Mouse (Mus musculus) olfactory bulb, adult 2 months (tissue): ENCODE results near the gene Gli3. TPM values are rescaled to one million over a fixed set of nuclear protein-coding genes. Genes with fewer than 3 reads are reported as not detected.

ENCODE experiments used
- H3K27ac ChIP-seq: fragments of 200-500 bp; 2 replicates; pipeline ENCODE4 v1.5.1; 2012; ENCODE audit warnings: low read depth, low read length; ENCODE audit not compliant: insufficient read depth
- H3K4me1 ChIP-seq: fragments of 200-500 bp; 2 replicates; pipeline ENCODE4 v1.6.1; 2012; ENCODE audit warnings: low read length; ENCODE audit not compliant: control insufficient read depth, insufficient read depth
- H3K4me3 ChIP-seq: fragments of 200-500 bp; 2 replicates; pipeline ENCODE4 v1.5.1; 2012; ENCODE audit warnings: mild to moderate bottlenecking, low read depth, low read length, moderate library complexity; ENCODE audit not compliant: insufficient read depth
- CTCF ChIP-seq: fragments of 200-500 bp; IDR thresholded peaks from 2 replicates; pipeline ENCODE4 v1.5.1; 2012; ENCODE audit warnings: low read depth, mild to moderate bottlenecking, low read length, moderate library complexity; ENCODE audit not compliant: insufficient read depth
- POLR2A ChIP-seq: fragments of 200-500 bp; IDR thresholded peaks from 2 replicates; pipeline ENCODE4 v1.6.1; 2012; ENCODE audit warnings: mild to moderate bottlenecking, low read depth, low read length, moderate library complexity; ENCODE audit not compliant: insufficient read depth
- WGBS: fragments of 180-500 bp; shearing (Covaris S2); methylation state at CpG from one replicate; pipeline ENCODE4 v1.1.7; 2018; 5-methylcytosine and 5-hydroxymethylcytosine counted together
- polyA plus RNA-seq: library from polyadenylated mRNA; stranded (reverse); fragments of >200 nt; gene quantifications from 2 replicates; pipeline ENCODE4 v1.2.4, GENCODE M21; 2012; ENCODE audit warnings: low replicate concordance; ENCODE audit not compliant: missing spikeins, insufficient read depth, insufficient read length

The Gli3 gene
- polyA plus RNA-seq, 1 experiment = not detected

DNA sequence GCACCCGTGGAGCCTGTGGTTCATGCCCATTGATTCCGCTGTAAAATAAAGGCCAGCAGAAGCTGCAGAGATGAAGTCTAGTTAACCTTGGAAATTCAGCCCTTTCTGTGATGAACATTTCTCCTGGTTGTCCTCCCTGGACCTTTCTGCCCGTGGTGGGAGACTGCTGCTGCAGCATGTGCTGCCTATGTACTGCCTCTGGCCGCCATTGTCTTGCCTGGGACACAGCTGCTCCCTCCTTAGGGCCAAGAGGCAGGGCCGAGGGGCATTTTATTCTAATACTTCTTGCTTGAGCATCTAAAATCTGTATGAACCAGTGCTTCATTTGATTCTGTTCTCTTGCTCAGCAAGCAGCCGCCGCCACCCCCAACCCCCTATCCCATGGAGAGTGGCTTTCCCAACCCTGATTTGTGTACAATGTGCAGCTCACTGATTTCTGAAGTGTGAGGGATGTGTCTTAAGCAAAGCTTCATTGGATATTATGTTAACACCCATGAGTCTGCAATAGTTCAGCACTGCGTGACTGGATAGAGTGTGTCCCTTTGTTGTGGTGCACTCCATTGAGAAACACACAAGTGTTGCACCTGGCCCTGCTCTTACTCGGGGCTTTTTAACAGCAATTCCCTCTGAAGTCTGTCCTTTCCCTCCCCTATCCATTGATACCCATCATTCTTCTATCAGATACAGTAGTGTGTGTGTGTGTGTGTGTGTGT, 54.2 kb downstream of the Gli3 start:
- Histone ChIP-seq H3K4me3 (no peak overlapping the region), H3K4me1 (no peaks in the 10 kb centered on the region; the same call in 1 of the 2 replicates), H3K27ac (no peak overlapping the region)
- no peak for TF ChIP-seq CTCF
- TF ChIP-seq POLR2A = no peak
- 76% methylated on average over 9 of the region's 9 CpGs for WGBS

GRCm38 (mm10) chr13:15520353-15520752, 57.3 kb downstream of the Gli3 start:
- no peak overlapping the region for H3K27ac ChIP-seq
- WGBS = 66% methylated on average over 2 of the region's 2 CpGs
- no peak overlapping the region for H3K4me3 ChIP-seq
- H3K4me1 ChIP-seq = no peaks in the 10 kb centered on the region; the same call in 1 of the 2 replicates
- TF ChIP-seq POLR2A (no peak), CTCF (no peak)

GRCm38 (mm10) chr13:15522153-15522552, 59.1 kb downstream of the Gli3 start:
- Histone ChIP-seq H3K4me1 (no peaks in the 10 kb centered on the region; the same call in 1 of the 2 replicates), H3K4me3 (no peak overlapping the region), H3K27ac (no peak overlapping the region)
- WGBS = 64% methylated on average over 3 of the region's 3 CpGs
- no peak for TF ChIP-seq POLR2A
- no peak for TF ChIP-seq CTCF

GRCm38 (mm10) chr13:15524208-15524607, 61.2 kb downstream of the Gli3 start:
- Histone ChIP-seq H3K27ac (no peak overlapping the region), H3K4me1 (no peaks in the 10 kb centered on the region), H3K4me3 (no peak overlapping the region)
- WGBS = 80% methylated on average over 8 of the region's 8 CpGs
- TF ChIP-seq POLR2A (no peak), CTCF (no peak)

- H3K4me1 ChIP-seq = no peaks in the 10 kb centered on the region
- TF ChIP-seq POLR2A = no peak
- no peak for TF ChIP-seq CTCF
- 95% methylated on average over 4 of the region's 4 CpGs for WGBS
Measured at GRCm38 (mm10) chr13:15526691-15527090, 63.7 kb downstream of the Gli3 start.

DNA sequence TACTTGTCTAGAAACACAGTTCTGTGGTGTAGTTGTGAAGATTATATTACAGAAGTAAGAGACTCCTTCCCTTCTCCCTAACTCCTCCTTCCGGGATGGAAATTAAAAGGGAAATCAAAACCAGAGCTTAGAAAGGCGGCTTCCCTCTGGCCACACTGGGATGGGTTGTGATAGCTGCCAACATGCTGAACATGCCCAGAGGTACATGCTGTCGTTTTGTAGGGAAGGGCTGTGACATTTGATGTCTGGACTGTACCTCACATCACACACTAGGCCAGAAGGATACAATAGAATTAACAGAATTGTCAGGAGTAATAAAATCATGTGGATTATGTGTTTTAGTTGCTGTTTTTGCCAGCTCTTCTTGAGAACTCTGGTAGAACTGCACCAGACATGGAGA, 68.5 kb downstream of the Gli3 start:
- Histone ChIP-seq H3K27ac (no peak overlapping the region), H3K4me1 (no peaks in the 10 kb centered on the region), H3K4me3 (no peak overlapping the region)
- TF ChIP-seq POLR2A (no peak), CTCF (no peak)
- WGBS = 59% methylated on average over 3 of the region's 3 CpGs

More at GRCm38 (mm10) chr13:15526691-15527090, 63.7 kb downstream of the Gli3 start:
- H3K27ac ChIP-seq = no peak overlapping the region
- H3K4me3 ChIP-seq = no peak overlapping the region

GRCm38 (mm10) chr13:15537206-15537605, 74.2 kb downstream of the Gli3 start:
- 69% methylated on average over 5 of the region's 5 CpGs for WGBS
- no peak overlapping the region for H3K4me3 ChIP-seq
- no peak for TF ChIP-seq CTCF
- no peak for TF ChIP-seq POLR2A
- H3K4me1 ChIP-seq = no peaks in the 10 kb centered on the region
- no peak overlapping the region for H3K27ac ChIP-seq

GRCm38 (mm10) chr13:15537611-15538010, 74.6 kb downstream of the Gli3 start:
- no peaks in the 10 kb centered on the region for H3K4me1 ChIP-seq
- no peak overlapping the region for H3K4me3 ChIP-seq
- H3K27ac ChIP-seq = no peak overlapping the region
- 83% methylated on average over 3 of the region's 3 CpGs for WGBS
- no peak for TF ChIP-seq POLR2A
- no peak for TF ChIP-seq CTCF

GRCm38 (mm10) chr13:15538389-15538788, 75.4 kb downstream of the Gli3 start:
- H3K27ac ChIP-seq = no peak overlapping the region
- WGBS = 75% methylated on average over 2 of the region's 2 CpGs
- no peaks in the 10 kb centered on the region for H3K4me1 ChIP-seq
- TF ChIP-seq POLR2A (no peak), CTCF (no peak)
- H3K4me3 ChIP-seq = no peak overlapping the region
